Mouse (Mus musculus): Measurements from ENCODE around the gene Src. TPM values are rescaled to one million over a fixed set of nuclear protein-coding genes. Genes with fewer than 3 reads are reported as not detected.

The Src gene
- polyA plus RNA-seq, 1 experiment from 2014 or later, result 6.2 TPM

DNA sequence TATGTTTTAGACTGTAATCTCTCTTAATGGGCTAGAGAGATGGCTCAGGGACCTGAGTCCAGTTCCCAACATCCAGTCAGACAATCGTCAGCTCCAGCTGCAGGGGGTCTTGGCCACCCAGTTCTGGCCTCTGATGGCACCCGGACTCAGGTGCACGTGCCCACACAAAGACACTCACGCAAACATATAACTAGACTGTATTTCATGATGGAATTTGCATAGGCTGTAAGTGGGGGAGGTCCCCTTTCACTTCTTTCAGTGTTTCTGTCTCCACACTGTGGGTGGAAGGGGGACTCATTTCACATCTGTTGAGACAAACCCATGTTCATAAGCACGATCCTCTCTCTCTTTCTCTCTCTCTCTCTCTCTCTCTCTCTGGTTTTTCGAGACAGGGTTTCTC lies 17.8 kb upstream of the Src start:
- Histone ChIP-seq H3K27ac (ENCODE audit: low read depth, low read length) (no peak overlapping the region), H3K9me3 (replicated peaks; ENCODE audit: control insufficient read depth, low read length) (no peaks in the 10 kb centered on the region), H3K36me3 (ENCODE audit: control insufficient read depth, insufficient read depth, low read length) (peaks cover 18% of the 10 kb centered on the region), H3K4me1 (ENCODE audit: control insufficient read depth, insufficient read depth, low read length) (peaks cover 2% of the 10 kb centered on the region; the same call in 1 of the 2 replicates), H3K27me3 (ENCODE audit: control insufficient read depth, insufficient read depth, low read length) (no peaks in the 10 kb centered on the region), H3K4me2 (no peak overlapping the region), H3K9ac (ENCODE audit: low read depth, low read length) (no peak overlapping the region), H3K4me3 (ENCODE audit: low read depth, low read length) (no peak overlapping the region)
- 87% methylated on average over 6 of the region's 6 CpGs for WGBS (ENCODE audit: insufficient replicate concordance)
- ATAC-seq (replicated peaks; ENCODE audit: insufficient number of reproducible peaks, low FRiP score, low TSS enrichment), result no peak

- Histone ChIP-seq H3K4me3 (ENCODE audit: low read depth, low read length) (no peak overlapping the region), H3K9ac (ENCODE audit: low read depth, low read length) (no peak overlapping the region), H3K27me3 (ENCODE audit: control insufficient read depth, insufficient read depth, low read length) (no peaks in the 10 kb centered on the region), H3K36me3 (ENCODE audit: control insufficient read depth, insufficient read depth, low read length) (peaks cover 17% of the 10 kb centered on the region), H3K27ac (ENCODE audit: low read depth, low read length) (no peak overlapping the region), H3K9me3 (replicated peaks; ENCODE audit: control insufficient read depth, low read length) (no peaks in the 10 kb centered on the region), H3K4me1 (ENCODE audit: control insufficient read depth, insufficient read depth, low read length) (no peaks in the 10 kb centered on the region), H3K4me2 (no peak overlapping the region)
- ATAC-seq (replicated peaks; ENCODE audit: insufficient number of reproducible peaks, low FRiP score, low TSS enrichment), result no peak
- 84% methylated on average over 2 of the region's 2 CpGs for WGBS (ENCODE audit: insufficient replicate concordance)
These were observed 17.0 kb upstream of the Src start for GRCm38 (mm10) chr2:157401261-157401660.

GRCm38 (mm10) chr2:157407596-157407995 lies 10.6 kb upstream of the Src start:
- no peak overlapping the region for H3K4me2 ChIP-seq
- ATAC-seq (replicated peaks; ENCODE audit: insufficient number of reproducible peaks, low FRiP score, low TSS enrichment), result no peak
- H3K4me1 ChIP-seq (ENCODE audit: control insufficient read depth, insufficient read depth, low read length), result no peaks in the 10 kb centered on the region
- no peaks in the 10 kb centered on the region for H3K36me3 ChIP-seq (ENCODE audit: control insufficient read depth, insufficient read depth, low read length)
- no peak overlapping the region for H3K27ac ChIP-seq (ENCODE audit: low read depth, low read length)
- H3K9me3 ChIP-seq (replicated peaks; ENCODE audit: control insufficient read depth, low read length), result no peaks in the 10 kb centered on the region
- no peak overlapping the region for H3K9ac ChIP-seq (ENCODE audit: low read depth, low read length)
- WGBS (ENCODE audit: insufficient replicate concordance), result 76% methylated on average over 7 of the region's 7 CpGs
- no peak overlapping the region for H3K4me3 ChIP-seq (ENCODE audit: low read depth, low read length)
- H3K27me3 ChIP-seq (ENCODE audit: control insufficient read depth, insufficient read depth, low read length), result no peaks in the 10 kb centered on the region

GRCm38 (mm10) chr2:157409793-157410533 lies 8.3 kb upstream of the Src start:
- no peak overlapping the region for H3K4me2 ChIP-seq
- H3K36me3 ChIP-seq (ENCODE audit: control insufficient read depth, insufficient read depth, low read length), result no peaks in the 10 kb centered on the region
- H3K9ac ChIP-seq (ENCODE audit: low read depth, low read length), result no peak overlapping the region
- no peak overlapping the region for H3K4me3 ChIP-seq (ENCODE audit: low read depth, low read length)
- no peak for ATAC-seq (replicated peaks; ENCODE audit: insufficient number of reproducible peaks, low FRiP score, low TSS enrichment)
- 63% methylated on average over 12 of the region's 12 CpGs for WGBS (ENCODE audit: insufficient replicate concordance)
- H3K4me1 ChIP-seq (ENCODE audit: control insufficient read depth, insufficient read depth, low read length), result no peaks in the 10 kb centered on the region
- H3K27ac ChIP-seq (ENCODE audit: low read depth, low read length), result no peak overlapping the region
- H3K27me3 ChIP-seq (ENCODE audit: control insufficient read depth, insufficient read depth, low read length), result no peaks in the 10 kb centered on the region
- H3K9me3 ChIP-seq (replicated peaks; ENCODE audit: control insufficient read depth, low read length), result no peaks in the 10 kb centered on the region

DNA sequence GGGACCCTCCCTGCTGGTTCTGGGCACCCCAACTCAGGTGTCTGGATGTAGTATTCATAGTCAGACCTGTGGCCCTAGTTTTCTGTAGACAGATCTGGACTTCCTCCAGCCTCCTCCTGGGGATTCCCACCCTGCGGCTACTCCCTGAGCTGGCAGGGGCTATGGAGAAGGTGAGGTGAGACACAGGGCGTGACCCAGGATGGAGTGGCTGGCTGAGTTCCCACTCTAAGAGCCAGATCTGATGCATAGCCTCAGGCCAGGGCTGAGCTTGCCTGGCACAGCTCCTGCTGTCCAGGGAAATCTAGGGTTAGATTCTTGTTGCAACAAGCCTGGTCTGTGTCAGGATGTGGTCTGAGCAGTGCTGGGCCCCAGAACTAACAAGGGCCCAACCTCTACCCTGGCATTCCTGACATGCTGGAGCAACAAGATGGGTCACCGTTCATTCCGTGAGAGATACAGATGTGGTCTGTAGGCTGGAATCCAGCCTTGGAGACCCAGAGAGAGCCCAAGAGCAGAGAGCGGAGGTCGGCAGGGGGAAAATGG lies 7.0 kb upstream of the Src start:
- 73% methylated on average over 6 of the region's 6 CpGs for WGBS (ENCODE audit: insufficient replicate concordance)
- H3K4me2 ChIP-seq, result no peak overlapping the region
- no peaks in the 10 kb centered on the region for H3K36me3 ChIP-seq (ENCODE audit: control insufficient read depth, insufficient read depth, low read length)
- no peaks in the 10 kb centered on the region for H3K27me3 ChIP-seq (ENCODE audit: control insufficient read depth, insufficient read depth, low read length)
- H3K9ac ChIP-seq (ENCODE audit: low read depth, low read length), result no peak overlapping the region
- no peak overlapping the region for H3K4me3 ChIP-seq (ENCODE audit: low read depth, low read length)
- no peak overlapping the region for H3K27ac ChIP-seq (ENCODE audit: low read depth, low read length)
- no peaks in the 10 kb centered on the region for H3K4me1 ChIP-seq (ENCODE audit: control insufficient read depth, insufficient read depth, low read length)
- no peaks in the 10 kb centered on the region for H3K9me3 ChIP-seq (replicated peaks; ENCODE audit: control insufficient read depth, low read length)
- ATAC-seq (replicated peaks; ENCODE audit: insufficient number of reproducible peaks, low FRiP score, low TSS enrichment), result 0 out of 2 replicates have a peak, but pooled peaks have one; percentile 37

GRCm38 (mm10) chr2:157412497-157412896 lies 5.7 kb upstream of the Src start:
- WGBS (ENCODE audit: insufficient replicate concordance), result 77% methylated on average over 7 of the region's 7 CpGs
- no peak overlapping the region for H3K27ac ChIP-seq (ENCODE audit: low read depth, low read length)
- H3K9me3 ChIP-seq (replicated peaks; ENCODE audit: control insufficient read depth, low read length), result no peaks in the 10 kb centered on the region
- ATAC-seq (replicated peaks; ENCODE audit: insufficient number of reproducible peaks, low FRiP score, low TSS enrichment), result no peak
- H3K4me2 ChIP-seq, result no peak overlapping the region
- H3K27me3 ChIP-seq (ENCODE audit: control insufficient read depth, insufficient read depth, low read length), result no peaks in the 10 kb centered on the region
- 0 out of 2 replicates have a peak, but pooled peaks cover 2% of the 10 kb centered on the region for H3K4me1 ChIP-seq (ENCODE audit: control insufficient read depth, insufficient read depth, low read length)
- no peak overlapping the region for H3K9ac ChIP-seq (ENCODE audit: low read depth, low read length)
- H3K36me3 ChIP-seq (ENCODE audit: control insufficient read depth, insufficient read depth, low read length), result no peaks in the 10 kb centered on the region
- no peak overlapping the region for H3K4me3 ChIP-seq (ENCODE audit: low read depth, low read length)

GRCm38 (mm10) chr2:157417229-157417628 lies 1.0 kb upstream of the Src start:
- Histone ChIP-seq H3K36me3 (ENCODE audit: control insufficient read depth, insufficient read depth, low read length) (no peaks in the 10 kb centered on the region), H3K9me3 (replicated peaks; ENCODE audit: control insufficient read depth, low read length) (no peaks in the 10 kb centered on the region), H3K4me3 (ENCODE audit: low read depth, low read length) (no peak overlapping the region), H3K27ac (ENCODE audit: low read depth, low read length) (no peak overlapping the region), H3K4me1 (ENCODE audit: control insufficient read depth, insufficient read depth, low read length) (peaks cover 14% of the 10 kb centered on the region), H3K4me2 (no peak overlapping the region), H3K27me3 (ENCODE audit: control insufficient read depth, insufficient read depth, low read length) (no peaks in the 10 kb centered on the region; the same call in 1 of the 2 replicates), H3K9ac (ENCODE audit: low read depth, low read length) (no peak overlapping the region)
- no peak for ATAC-seq (replicated peaks; ENCODE audit: insufficient number of reproducible peaks, low FRiP score, low TSS enrichment)
- WGBS (ENCODE audit: insufficient replicate concordance), result 54% methylated on average over 6 of the region's 6 CpGs

DNA sequence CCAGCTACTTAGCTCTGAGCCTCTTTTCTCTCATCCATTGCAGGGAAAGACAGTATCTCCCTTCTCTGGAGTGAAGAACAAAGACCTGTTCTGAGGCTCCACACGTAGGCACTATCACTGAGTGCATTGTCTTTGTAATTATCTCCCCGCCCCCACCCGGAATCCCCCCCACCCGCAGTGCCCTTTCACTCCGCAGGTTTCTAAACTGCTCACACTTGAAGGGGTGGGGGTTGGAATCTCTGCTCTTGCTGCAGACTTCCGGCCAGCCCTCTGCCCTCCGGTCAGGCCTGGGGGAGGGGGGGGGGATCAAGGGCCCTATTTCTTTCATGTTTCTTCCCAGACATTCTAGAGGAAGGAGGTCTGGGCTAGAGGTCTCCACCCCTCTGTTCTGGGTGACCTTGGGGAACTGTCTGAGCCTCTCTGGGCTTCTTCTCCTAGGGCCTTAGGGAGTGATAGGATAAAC lies 396 bp downstream of the Src start:
- no peak for ATAC-seq (replicated peaks; ENCODE audit: insufficient number of reproducible peaks, low FRiP score, low TSS enrichment)
- peaks cover 23% of the 10 kb centered on the region for H3K4me1 ChIP-seq (ENCODE audit: control insufficient read depth, insufficient read depth, low read length)
- H3K27me3 ChIP-seq (ENCODE audit: control insufficient read depth, insufficient read depth, low read length), result no peaks in the 10 kb centered on the region; the same call in 1 of the 2 replicates
- 0 out of 2 replicates have a peak overlapping the region, but pooled peaks have one; percentile 3 for H3K9ac ChIP-seq (ENCODE audit: low read depth, low read length)
- H3K9me3 ChIP-seq (replicated peaks; ENCODE audit: control insufficient read depth, low read length), result no peaks in the 10 kb centered on the region
- no peaks in the 10 kb centered on the region for H3K36me3 ChIP-seq (ENCODE audit: control insufficient read depth, insufficient read depth, low read length)
- peak overlapping the region; percentile 37 for H3K4me2 ChIP-seq
- H3K4me3 ChIP-seq (ENCODE audit: low read depth, low read length), result no peak overlapping the region
- H3K27ac ChIP-seq (ENCODE audit: low read depth, low read length), result no peak overlapping the region
- WGBS (ENCODE audit: insufficient replicate concordance), result 4% methylated on average over 7 of the region's 7 CpGs

DNA sequence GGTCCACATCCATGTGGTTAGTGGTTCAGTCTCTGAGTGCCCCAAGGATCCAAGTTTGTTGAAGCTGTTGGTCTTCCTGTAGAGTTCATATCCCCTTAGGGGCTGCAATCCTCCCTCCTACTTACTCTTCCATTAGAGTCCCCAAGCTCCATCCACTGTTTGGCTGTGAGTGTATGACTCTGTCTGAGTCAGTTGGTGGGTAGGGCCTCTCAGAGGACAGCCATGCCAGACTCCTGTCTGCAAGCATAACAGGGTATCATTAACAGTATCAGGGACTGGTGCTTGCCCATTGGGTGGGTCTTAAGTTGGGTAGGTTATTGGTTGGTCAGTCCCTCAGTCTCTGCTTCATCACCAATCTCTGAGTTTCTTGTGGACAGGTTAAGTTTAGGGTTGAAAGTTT lies 1.3 kb downstream of the Src start:
- Histone ChIP-seq H3K4me1 (ENCODE audit: control insufficient read depth, insufficient read depth, low read length) (peaks cover 24% of the 10 kb centered on the region), H3K27me3 (ENCODE audit: control insufficient read depth, insufficient read depth, low read length) (no peaks in the 10 kb centered on the region; the same call in 1 of the 2 replicates), H3K9ac (ENCODE audit: low read depth, low read length) (no peak overlapping the region), H3K36me3 (ENCODE audit: control insufficient read depth, insufficient read depth, low read length) (no peaks in the 10 kb centered on the region), H3K4me3 (ENCODE audit: low read depth, low read length) (no peak overlapping the region), H3K27ac (ENCODE audit: low read depth, low read length) (no peak overlapping the region), H3K9me3 (replicated peaks; ENCODE audit: control insufficient read depth, low read length) (no peaks in the 10 kb centered on the region), H3K4me2 (no peak overlapping the region)
- no peak for ATAC-seq (replicated peaks; ENCODE audit: insufficient number of reproducible peaks, low FRiP score, low TSS enrichment)
